Mouse (Mus musculus) hindbrain, embryonic 14.5 days (tissue): ENCODE results near the gene Ncapd2. TPM values are rescaled to one million over a fixed set of nuclear protein-coding genes. Genes with fewer than 3 reads are reported as not detected.
A peak's percentile ranks its signal among the peaks of the same experiment; 100 is the strongest.

Experiments used
- ATAC-seq: fragments of 200-750 bp; cut with Nextera tagmentation; 2 replicates; pipeline ENCODE4 v1.8.0; 2017; ENCODE audit warnings: moderate number of reproducible peaks, mild to moderate bottlenecking, moderate TSS enrichment, moderate library complexity; ENCODE audit not compliant: low FRiP score
- DNase-seq: peaks from one replicate; pipeline ENCODE4 v3.0.0-alpha.2; 2015; ENCODE audit warnings: low spot score
- H3K27ac ChIP-seq: fragments of 300-500 bp; sonication (generic); 2 replicates; pipeline ENCODE4 v1.5.1; 2014; ENCODE audit warnings: mild to moderate bottlenecking, moderate library complexity
- H3K27me3 ChIP-seq: fragments of 300-500 bp; sonication (generic); 2 replicates; pipeline ENCODE4 v1.6.1; 2014; ENCODE audit warnings: mild to moderate bottlenecking, low read length, mixed read lengths; ENCODE audit not compliant: control insufficient read depth, insufficient read depth
- H3K36me3 ChIP-seq: fragments of 300-500 bp; sonication (generic); replicated peaks from 2 replicates; pipeline ENCODE4 v1.6.1; 2014; ENCODE audit not compliant: control insufficient read depth, insufficient read depth
- H3K4me1 ChIP-seq: fragments of 300-500 bp; sonication (generic); replicated peaks from 2 replicates; pipeline ENCODE4 v1.6.1; 2014; ENCODE audit warnings: antibody characterized with exemption, low read length, mixed read lengths; ENCODE audit not compliant: control insufficient read depth, insufficient read depth
- H3K4me2 ChIP-seq: fragments of 300-500 bp; sonication (generic); replicated peaks from 2 replicates; pipeline ENCODE4 v1.6.1; 2014; ENCODE audit warnings: mild to moderate bottlenecking, moderate library complexity
- H3K4me3 ChIP-seq: fragments of 300-500 bp; sonication (generic); replicated peaks from 2 replicates; pipeline ENCODE4 v1.5.1; 2014; ENCODE audit warnings: mild to moderate bottlenecking, low read length
- H3K9ac ChIP-seq: fragments of 300-500 bp; sonication (generic); 2 replicates; pipeline ENCODE4 v1.6.1; 2014
- H3K9me3 ChIP-seq: fragments of 300-500 bp; sonication (generic); 2 replicates; pipeline ENCODE4 v1.6.1; 2016; ENCODE audit warnings: low read length; ENCODE audit not compliant: control insufficient read depth
- WGBS: fragments of 180-500 bp; shearing (Covaris S2); extraction: QIAGEN DNeasy Blood & Tissue Kit; methylation state at CpG from one replicate; pipeline ENCODE4 v1.1.7; 2014; 5-methylcytosine and 5-hydroxymethylcytosine counted together
- polyA plus RNA-seq: library from polyadenylated mRNA; unstranded; fragments of >200 nt; fragmentation: Nextera tagmentation; extraction: Ambion mirVana; gene quantifications from 2 replicates; pipeline ENCODE4 v1.2.1, GENCODE M21; 2014

The Ncapd2 gene
- polyA plus RNA-seq, 1 experiment from 2014 or later, result 40.1 TPM

GRCm38 (mm10) chr6:125217899-125218298, 26.4 kb upstream of the Ncapd2 start:
- Histone ChIP-seq H3K27me3 (peaks cover 13% of the 10 kb centered on the region), H3K4me3 (no peak overlapping the region), H3K4me1 (peaks cover 6% of the 10 kb centered on the region), H3K27ac (no peak overlapping the region), H3K36me3 (no peaks in the 10 kb centered on the region), H3K4me2 (no peak overlapping the region), H3K9ac (no peak overlapping the region), H3K9me3 (no peaks in the 10 kb centered on the region)
- WGBS, result 91% methylated on average over 11 of the region's 11 CpGs
- ATAC-seq (no peak), DNase-seq (no peak)

GRCm38 (mm10) chr6:125216898-125217297, 25.4 kb upstream of the Ncapd2 start:
- H3K4me1 ChIP-seq, result peaks cover 6% of the 10 kb centered on the region
- no peak for ATAC-seq
- H3K36me3 ChIP-seq, result no peaks in the 10 kb centered on the region
- DNase-seq, result no peak
- no peak overlapping the region; the same call in 1 of the 2 replicates for H3K9ac ChIP-seq
- no peaks in the 10 kb centered on the region for H3K9me3 ChIP-seq
- WGBS, result 83% methylated on average over 2 of the region's 2 CpGs
- no peak overlapping the region for H3K4me3 ChIP-seq
- H3K4me2 ChIP-seq, result no peak overlapping the region
- H3K27ac ChIP-seq, result no peak overlapping the region
- peaks cover 16% of the 10 kb centered on the region for H3K27me3 ChIP-seq

GRCm38 (mm10) chr6:125215148-125215954, 23.9 kb upstream of the Ncapd2 start, which contains the start of gene Vamp1:
Vamp1 (plus strand) TSS chr6:125215551.
- under 1% methylated on average over 48 of the region's 48 CpGs for WGBS
- no peaks in the 10 kb centered on the region for H3K9me3 ChIP-seq
- H3K4me1 ChIP-seq, result peaks cover 6% of the 10 kb centered on the region
- peaks cover 16% of the 10 kb centered on the region for H3K27me3 ChIP-seq
- H3K36me3 ChIP-seq, result no peaks in the 10 kb centered on the region
- H3K27ac ChIP-seq, result peak within 1 kb of the TSS; percentile 79
- peak within 1 kb of the TSS; percentile 60 for H3K4me3 ChIP-seq
- ATAC-seq (peak; percentile 97), DNase-seq (peak; percentile 98)
- peak within 1 kb of the TSS; percentile 79 for H3K9ac ChIP-seq
- H3K4me2 ChIP-seq, result peak within 1 kb of the TSS; percentile 73

GRCm38 (mm10) chr6:125213715-125214114, 22.2 kb upstream of the Ncapd2 start:
- H3K27me3 ChIP-seq, result peaks cover 16% of the 10 kb centered on the region
- H3K9me3 ChIP-seq, result no peaks in the 10 kb centered on the region
- ATAC-seq, result no peak
- H3K4me3 ChIP-seq, result no peak overlapping the region
- no peak for DNase-seq
- 80% methylated on average over 6 of the region's 6 CpGs for WGBS
- H3K9ac ChIP-seq, result no peak overlapping the region
- H3K27ac ChIP-seq, result no peak overlapping the region
- H3K4me2 ChIP-seq, result no peak overlapping the region
- no peaks in the 10 kb centered on the region for H3K36me3 ChIP-seq
- H3K4me1 ChIP-seq, result peaks cover 6% of the 10 kb centered on the region

- H3K27ac ChIP-seq, result no peak overlapping the region
- ATAC-seq (no peak), DNase-seq (no peak)
- peaks cover 6% of the 10 kb centered on the region for H3K4me1 ChIP-seq
- peaks cover 16% of the 10 kb centered on the region for H3K27me3 ChIP-seq
- WGBS, result 78% methylated on average over 6 of the region's 6 CpGs
- no peak overlapping the region for H3K4me3 ChIP-seq
- H3K36me3 ChIP-seq, result no peaks in the 10 kb centered on the region
- no peak overlapping the region for H3K9ac ChIP-seq
- no peaks in the 10 kb centered on the region for H3K9me3 ChIP-seq
- H3K4me2 ChIP-seq, result no peak overlapping the region
Observed at GRCm38 (mm10) chr6:125213129-125213528, 21.6 kb upstream of the Ncapd2 start.

GRCm38 (mm10) chr6:125212621-125213020, 21.1 kb upstream of the Ncapd2 start:
- no peaks in the 10 kb centered on the region for H3K9me3 ChIP-seq
- DNase-seq (no peak), ATAC-seq (no peak)
- no peak overlapping the region for H3K4me2 ChIP-seq
- WGBS, result 62% methylated on average over 2 of the region's 2 CpGs
- no peak overlapping the region for H3K4me3 ChIP-seq
- H3K4me1 ChIP-seq, result peaks cover 6% of the 10 kb centered on the region
- no peaks in the 10 kb centered on the region for H3K36me3 ChIP-seq
- peaks cover 16% of the 10 kb centered on the region for H3K27me3 ChIP-seq
- H3K27ac ChIP-seq, result no peak overlapping the region
- no peak overlapping the region for H3K9ac ChIP-seq

- no peak for ATAC-seq
- Histone ChIP-seq H3K9ac (no peak overlapping the region), H3K4me1 (no peaks in the 10 kb centered on the region), H3K36me3 (no peaks in the 10 kb centered on the region), H3K9me3 (no peaks in the 10 kb centered on the region), H3K4me2 (no peak overlapping the region), H3K27ac (no peak overlapping the region), H3K4me3 (no peak overlapping the region), H3K27me3 (peaks cover 16% of the 10 kb centered on the region)
- no peak for DNase-seq
- WGBS, result 87% methylated on average over 1 of the region's 1 CpGs
Observed at GRCm38 (mm10) chr6:125210436-125210835, 18.9 kb upstream of the Ncapd2 start.

GRCm38 (mm10) chr6:125197166-125197565, 5.7 kb upstream of the Ncapd2 start:
- Histone ChIP-seq H3K4me3 (no peak overlapping the region), H3K9me3 (no peaks in the 10 kb centered on the region), H3K4me2 (no peak overlapping the region), H3K9ac (no peak overlapping the region), H3K27me3 (no peaks in the 10 kb centered on the region), H3K4me1 (peaks cover 9% of the 10 kb centered on the region), H3K27ac (no peak overlapping the region), H3K36me3 (peaks cover 21% of the 10 kb centered on the region)
- 88% methylated on average over 5 of the region's 5 CpGs for whole genome bisulfite sequencing
- ATAC-seq (no peak), DNase-seq (no peak)

- Histone ChIP-seq H3K4me2 (no peak overlapping the region), H3K36me3 (peaks cover 21% of the 10 kb centered on the region), H3K9me3 (no peaks in the 10 kb centered on the region), H3K4me1 (peaks cover 9% of the 10 kb centered on the region), H3K27me3 (no peaks in the 10 kb centered on the region), H3K27ac (no peak overlapping the region), H3K4me3 (no peak overlapping the region), H3K9ac (no peak overlapping the region)
- DNase-seq (no peak), ATAC-seq (no peak)
- WGBS, result 30% methylated on average over 3 of the region's 3 CpGs
Observed at GRCm38 (mm10) chr6:125196301-125196700, 4.8 kb upstream of the Ncapd2 start.
